Mouse (Mus musculus) embryonic fibroblast, embryonic 13.5 days (primary cell): ENCODE measurements around the gene Acsf2.

Experiments
- CTCF ChIP-seq: IDR thresholded peaks from 2 replicates; pipeline ENCODE4 v1.5.1; 2011; ENCODE audit warnings: mild to moderate bottlenecking, control low read depth, low read length, moderate library complexity, borderline replicate concordance; ENCODE audit not compliant: insufficient read depth
- POLR2A ChIP-seq: IDR thresholded peaks from 2 replicates; pipeline ENCODE4 v1.6.1; 2011; ENCODE audit warnings: low read depth, mild to moderate bottlenecking, control low read depth, low read length, moderate library complexity

DNA sequence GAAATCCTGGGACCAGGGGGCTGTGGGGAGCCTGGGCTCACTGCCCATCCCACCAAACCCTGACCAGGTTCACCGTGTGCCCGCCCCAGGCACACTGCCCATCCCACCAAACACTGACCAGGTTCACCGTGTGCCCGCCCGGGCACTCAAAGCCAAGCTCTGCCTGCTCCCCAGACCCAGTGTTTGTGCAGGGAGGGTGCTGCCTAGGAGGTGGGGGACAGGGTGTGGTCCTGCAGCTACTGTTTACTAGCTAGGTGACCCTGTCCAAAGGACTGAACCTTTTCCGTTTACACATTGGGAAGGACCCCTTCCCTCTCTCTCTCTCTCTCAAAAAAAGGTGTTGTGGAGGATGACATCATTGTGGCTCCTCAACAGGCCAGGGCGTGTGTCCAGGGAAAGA is 34.3 kb downstream of the Acsf2 start:
- no peak for TF ChIP-seq POLR2A
- no peak for TF ChIP-seq CTCF
